Mouse (Mus musculus) leukemia stem cell, adult 10-12 weeks (primary cell): ENCODE results near the gene Phlpp2. TPM values are rescaled to one million over a fixed set of nuclear protein-coding genes. Genes with fewer than 3 reads are reported as not detected.

Experiments
- polyA plus RNA-seq: library from polyadenylated mRNA; stranded (reverse); fragments of >175 nt; gene quantifications from 2 replicates; pipeline ENCODE4 v1.2.3, GENCODE M21; 2012; ENCODE audit warnings: low replicate concordance

Phlpp2 gene
- 1.9 and 3.2 TPM in 2 replicates for polyA plus RNA-seq

GRCm38 (mm10) chr8:109868003-109868679 lies at the start of gene Phlpp2:
Gene Phlpp2 (plus strand): TSS chr8:109868542.

GRCm38 (mm10) chr8:109961693-109962367 lies 93.5 kb downstream of the Phlpp2 start, which contains the start of gene Marveld3:
Gene Marveld3 (minus strand): TSS chr8:109962203.

GRCm38 (mm10) chr8:109990224-109990623 lies 121.9 kb downstream of the Phlpp2 start, which contains the start of gene Tat:
Gene Tat (plus strand): TSS chr8:109990437.

Other genes starting within 250 kb of the Phlpp2 start
- gene Ist1, start 175.3 kb upstream of the Phlpp2 start, polyA plus RNA-seq = 15.4 and 21.1 TPM in 2 replicates
- gene Zfp821, start 163.0 kb upstream of the Phlpp2 start, polyA plus RNA-seq = 4.9 and 6.6 TPM in 2 replicates
- 11.4 and 11.9 TPM in 2 replicates for gene Atxn1l, start 130.8 kb upstream of the Phlpp2 start, polyA plus RNA-seq
- 4.3 and 19.6 TPM in 2 replicates for gene Ap1g1, start 90.0 kb upstream of the Phlpp2 start, polyA plus RNA-seq
- gene Marveld3, start 93.7 kb downstream of the Phlpp2 start, polyA plus RNA-seq = not detected in 2 replicates
- not detected in 2 replicates for gene Tat, start 121.9 kb downstream of the Phlpp2 start, polyA plus RNA-seq
- not detected in 2 replicates for gene Chst4, start 171.2 kb downstream of the Phlpp2 start, polyA plus RNA-seq
- 0.06 and 0.26 TPM in 2 replicates for gene Zfp612, start 211.2 kb downstream of the Phlpp2 start, polyA plus RNA-seq
- not detected in 2 replicates for gene Gm21964, start 232.7 kb downstream of the Phlpp2 start, polyA plus RNA-seq
- gene Gm17720, start 234.2 kb downstream of the Phlpp2 start, polyA plus RNA-seq = not detected in 2 replicates